Mouse (Mus musculus): ENCODE measurements around the gene Apba2.

Apba2 gene

GRCm38 (mm10) chr7:64728181-64728591 lies 226.7 kb downstream of the Apba2 start:
- DNase-seq (ENCODE audit: low spot score): no peak

- no peak for DNase-seq (ENCODE audit: low spot score)
Observed at GRCm38 (mm10) chr7:64728816-64729215, 227.3 kb downstream of the Apba2 start.

- no peak for DNase-seq (ENCODE audit: low spot score)
Observed at GRCm38 (mm10) chr7:64729785-64730184, 228.3 kb downstream of the Apba2 start.

- no peak for DNase-seq (ENCODE audit: low spot score)
Observed at GRCm38 (mm10) chr7:64739131-64739530, 237.6 kb downstream of the Apba2 start.

GRCm38 (mm10) chr7:64741333-64742307 lies 240.1 kb downstream of the Apba2 start:
- DNase-seq (ENCODE audit: low spot score): peak; percentile 42

GRCm38 (mm10) chr7:64743610-64744009 lies 242.1 kb downstream of the Apba2 start:
- DNase-seq (ENCODE audit: low spot score): no peak

- DNase-seq (ENCODE audit: low spot score): no peak
Observed at GRCm38 (mm10) chr7:64751465-64751864, 250.0 kb downstream of the Apba2 start.

GRCm38 (mm10) chr7:64752133-64752532 lies 250.6 kb downstream of the Apba2 start:
- no peak for DNase-seq (ENCODE audit: low spot score)

- DNase-seq (ENCODE audit: low spot score): no peak
Observed at GRCm38 (mm10) chr7:64753678-64754077, 252.2 kb downstream of the Apba2 start.

GRCm38 (mm10) chr7:64754161-64754560 lies 252.7 kb downstream of the Apba2 start:
- DNase-seq (ENCODE audit: low spot score): no peak

GRCm38 (mm10) chr7:64755141-64755540 lies 253.6 kb downstream of the Apba2 start:
- DNase-seq (ENCODE audit: low spot score): no peak

- no peak for DNase-seq (ENCODE audit: low spot score)
Observed at GRCm38 (mm10) chr7:64765595-64765994, 264.1 kb downstream of the Apba2 start.

- DNase-seq (ENCODE audit: low spot score): no peak
Observed at GRCm38 (mm10) chr7:64769768-64770167, 268.3 kb downstream of the Apba2 start.

- DNase-seq (ENCODE audit: low spot score): no peak
Observed at GRCm38 (mm10) chr7:64770779-64771390, 269.4 kb downstream of the Apba2 start.

GRCm38 (mm10) chr7:64773465-64773864 lies 272.0 kb downstream of the Apba2 start:
- DNase-seq (ENCODE audit: low spot score): no peak

GRCm38 (mm10) chr7:64776708-64777489 lies 275.4 kb downstream of the Apba2 start:
- DNase-seq (ENCODE audit: low spot score): no peak

- DNase-seq (ENCODE audit: low spot score): no peak
Observed at GRCm38 (mm10) chr7:64779501-64779900, 278.0 kb downstream of the Apba2 start.

GRCm38 (mm10) chr7:64785040-64785439 lies 283.5 kb downstream of the Apba2 start:
- no peak for DNase-seq (ENCODE audit: low spot score)

GRCm38 (mm10) chr7:64791145-64791544 lies 289.6 kb downstream of the Apba2 start:
- DNase-seq (ENCODE audit: low spot score): no peak

- DNase-seq (ENCODE audit: low spot score): no peak
Observed at GRCm38 (mm10) chr7:64792031-64792430, 290.5 kb downstream of the Apba2 start.

- no peak for DNase-seq (ENCODE audit: low spot score)
Observed at GRCm38 (mm10) chr7:64795554-64795953, 294.0 kb downstream of the Apba2 start.
